Mouse (Mus musculus) forebrain, embryonic 12.5 days (tissue): ENCODE data around the gene P4ha2. TPM values are rescaled to one million over a fixed set of nuclear protein-coding genes. Genes with fewer than 3 reads are reported as not detected.

ENCODE experiments used
- ATAC-seq: fragments of 200-750 bp; cut with Nextera tagmentation; 2 replicates; pipeline ENCODE4 v1.8.0; 2017; ENCODE audit warnings: moderate TSS enrichment; ENCODE audit not compliant: low FRiP score
- H3K27ac ChIP-seq: fragments of 300-500 bp; sonication (generic); 2 replicates; pipeline ENCODE4 v1.5.1; 2016; ENCODE audit warnings: mild to moderate bottlenecking
- H3K27me3 ChIP-seq: fragments of 300-500 bp; sonication (generic); 2 replicates; pipeline ENCODE4 v1.6.1; 2016; ENCODE audit warnings: mild to moderate bottlenecking
- H3K36me3 ChIP-seq: fragments of 300-500 bp; sonication (generic); replicated peaks from 2 replicates; pipeline ENCODE4 v1.6.1; 2016; ENCODE audit warnings: mild to moderate bottlenecking
- H3K4me1 ChIP-seq: fragments of 300-500 bp; sonication (generic); 2 replicates; pipeline ENCODE4 v1.6.1; 2016
- H3K4me2 ChIP-seq: fragments of 300-500 bp; sonication (generic); 2 replicates; pipeline ENCODE4 v1.6.1; 2016; ENCODE audit warnings: mild to moderate bottlenecking, moderate library complexity
- H3K4me3 ChIP-seq: fragments of 300-500 bp; sonication (generic); replicated peaks from 2 replicates; pipeline ENCODE4 v1.5.1; 2016; ENCODE audit warnings: mild to moderate bottlenecking
- H3K9ac ChIP-seq: fragments of 300-500 bp; sonication (generic); 2 replicates; pipeline ENCODE4 v1.6.1; 2016; ENCODE audit warnings: mild to moderate bottlenecking
- H3K9me3 ChIP-seq: fragments of 300-500 bp; sonication (generic); 2 replicates; pipeline ENCODE4 v1.6.1; 2016
- WGBS: fragments of 180-500 bp; shearing (Covaris S2); methylation state at CpG from one replicate; pipeline ENCODE4 v1.1.7; 2016; 5-methylcytosine and 5-hydroxymethylcytosine counted together
- polyA plus RNA-seq: library from polyadenylated mRNA; unstranded; fragments of >200 nt; fragmentation: Nextera tagmentation; extraction: Ambion mirVana; gene quantifications from 2 replicates; pipeline ENCODE4 v1.2.1, GENCODE M21; 2016

P4ha2 gene
- polyA plus RNA-seq, 1 experiment from 2014 or later: 12.7 TPM

DNA sequence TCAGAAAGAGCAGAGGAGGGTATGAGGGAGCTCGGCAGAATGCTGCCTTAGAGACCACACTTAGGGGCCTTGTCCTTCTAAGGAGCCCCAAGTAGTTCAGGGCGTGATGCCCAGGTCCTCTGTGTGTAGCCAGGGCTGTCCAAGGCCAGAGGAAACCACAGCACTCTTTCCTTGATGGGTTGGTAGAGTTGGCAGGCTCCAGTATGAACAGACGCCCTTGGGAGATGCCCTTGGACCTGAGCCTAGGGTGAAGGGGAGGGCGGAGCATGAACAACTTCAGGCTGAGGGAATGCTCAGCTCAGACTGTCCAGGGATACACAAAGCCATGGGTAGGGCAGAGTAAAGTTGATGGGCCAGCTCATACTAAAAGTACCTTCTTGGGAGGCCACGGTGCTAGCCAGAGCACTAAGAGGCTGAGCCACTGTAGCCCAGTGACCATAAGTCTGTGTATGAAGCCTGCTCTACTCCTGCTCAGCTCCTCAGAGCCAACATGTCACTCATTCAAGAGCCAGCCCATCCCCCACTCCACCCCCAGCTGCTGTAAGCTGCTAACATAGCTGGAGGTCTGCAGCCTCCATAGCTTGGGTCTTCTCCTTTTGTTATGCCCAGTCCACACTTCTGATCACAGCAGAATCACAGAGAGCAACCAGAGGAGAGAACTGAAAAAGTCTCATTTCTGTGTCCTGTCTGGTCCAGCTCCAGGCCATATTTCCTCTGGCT, 28.0 kb upstream of the P4ha2 start:
- H3K4me3 ChIP-seq: no peak overlapping the region
- H3K36me3 ChIP-seq: no peaks in the 10 kb centered on the region
- peaks cover 13% of the 10 kb centered on the region for H3K27me3 ChIP-seq
- no peak for ATAC-seq
- no peak overlapping the region for H3K4me2 ChIP-seq
- no peak overlapping the region for H3K9ac ChIP-seq
- H3K27ac ChIP-seq: no peak overlapping the region
- H3K4me1 ChIP-seq: peaks cover 24% of the 10 kb centered on the region
- no peaks in the 10 kb centered on the region for H3K9me3 ChIP-seq
- WGBS: 90% methylated on average over 5 of the region's 5 CpGs

GRCm38 (mm10) chr11:54073291-54073690, 26.6 kb upstream of the P4ha2 start:
- peaks cover 6% of the 10 kb centered on the region for H3K27me3 ChIP-seq
- no peak overlapping the region for H3K27ac ChIP-seq
- H3K4me1 ChIP-seq: peaks cover 10% of the 10 kb centered on the region
- H3K4me3 ChIP-seq: no peak overlapping the region
- H3K9me3 ChIP-seq: no peaks in the 10 kb centered on the region
- no peak overlapping the region for H3K4me2 ChIP-seq
- ATAC-seq: no peak
- H3K9ac ChIP-seq: no peak overlapping the region
- WGBS: 28% methylated on average over 4 of the region's 4 CpGs
- no peaks in the 10 kb centered on the region for H3K36me3 ChIP-seq

DNA sequence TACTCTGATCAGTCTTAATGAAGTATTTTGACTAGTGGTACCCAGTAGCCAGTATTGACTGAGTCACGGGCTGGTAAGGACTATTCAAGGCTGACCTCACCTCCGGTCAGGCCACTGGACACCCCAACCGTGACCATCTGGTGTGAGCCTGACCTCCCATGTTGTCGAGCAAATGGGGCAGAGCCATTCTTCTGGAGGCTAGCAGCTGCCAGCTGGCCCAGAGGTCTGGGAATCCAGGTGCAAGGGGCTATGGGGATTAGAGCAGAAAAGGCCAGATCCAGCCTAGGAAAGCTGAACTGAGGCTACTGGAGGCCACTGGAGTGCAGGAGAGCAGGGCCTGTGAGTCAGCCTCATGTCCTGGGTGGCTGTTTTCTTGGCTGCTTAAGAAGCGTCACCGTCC, 24.5 kb upstream of the P4ha2 start:
- Histone ChIP-seq H3K36me3 (no peaks in the 10 kb centered on the region), H3K27ac (no peak overlapping the region), H3K4me1 (peaks cover 5% of the 10 kb centered on the region; the same call in 1 of the 2 replicates), H3K9ac (no peak overlapping the region), H3K4me3 (no peak overlapping the region), H3K27me3 (peaks cover 2% of the 10 kb centered on the region; the same call in 1 of the 2 replicates), H3K9me3 (no peaks in the 10 kb centered on the region), H3K4me2 (no peak overlapping the region)
- no peak for ATAC-seq
- WGBS: 85% methylated on average over 6 of the region's 6 CpGs

DNA sequence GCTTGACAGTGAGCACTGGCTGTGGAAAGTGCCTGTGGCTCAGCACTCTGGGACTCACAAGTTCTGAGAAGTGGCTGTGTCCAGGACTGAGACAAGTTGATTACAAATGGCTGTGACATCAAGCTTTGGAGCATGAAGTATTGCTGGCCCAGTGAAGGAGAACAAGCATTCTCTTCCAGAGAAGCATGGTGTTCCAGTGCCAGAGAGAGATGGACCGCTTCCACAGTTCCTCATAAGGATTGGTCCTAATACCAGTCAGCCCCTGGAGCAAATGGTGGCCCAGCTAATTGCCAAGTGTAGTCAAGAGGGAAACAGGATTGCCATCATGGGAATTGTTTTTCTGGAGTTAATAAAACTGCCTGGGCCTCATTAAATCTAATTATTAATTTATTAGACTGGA, 23.8 kb upstream of the P4ha2 start:
- 96% methylated on average over 1 of the region's 1 CpGs for WGBS
- no peak for ATAC-seq
- Histone ChIP-seq H3K4me2 (no peak overlapping the region), H3K36me3 (no peaks in the 10 kb centered on the region), H3K4me3 (no peak overlapping the region), H3K27ac (no peak overlapping the region), H3K9me3 (no peaks in the 10 kb centered on the region), H3K9ac (no peak overlapping the region), H3K4me1 (peaks cover 5% of the 10 kb centered on the region; the same call in 1 of the 2 replicates), H3K27me3 (no peaks in the 10 kb centered on the region)

- Histone ChIP-seq H3K27me3 (no peaks in the 10 kb centered on the region), H3K9ac (no peak overlapping the region), H3K36me3 (no peaks in the 10 kb centered on the region), H3K4me2 (no peak overlapping the region), H3K27ac (no peak overlapping the region), H3K4me1 (no peaks in the 10 kb centered on the region), H3K4me3 (no peak overlapping the region), H3K9me3 (no peaks in the 10 kb centered on the region)
- no peak for ATAC-seq
- 34% methylated on average over 7 of the region's 7 CpGs for WGBS
Measured at GRCm38 (mm10) chr11:54080435-54080834, 19.5 kb upstream of the P4ha2 start.

GRCm38 (mm10) chr11:54082725-54083124, 17.2 kb upstream of the P4ha2 start:
- no peaks in the 10 kb centered on the region for H3K9me3 ChIP-seq
- no peak overlapping the region for H3K27ac ChIP-seq
- no peak for ATAC-seq
- no peaks in the 10 kb centered on the region for H3K4me1 ChIP-seq
- H3K36me3 ChIP-seq: no peaks in the 10 kb centered on the region
- 92% methylated on average over 5 of the region's 5 CpGs for WGBS
- no peak overlapping the region for H3K4me3 ChIP-seq
- no peak overlapping the region for H3K4me2 ChIP-seq
- H3K9ac ChIP-seq: no peak overlapping the region
- H3K27me3 ChIP-seq: no peaks in the 10 kb centered on the region

GRCm38 (mm10) chr11:54084976-54085375, 14.9 kb upstream of the P4ha2 start:
- H3K27ac ChIP-seq: no peak overlapping the region
- ATAC-seq: no peak
- H3K4me3 ChIP-seq: no peak overlapping the region
- no peaks in the 10 kb centered on the region for H3K9me3 ChIP-seq
- no peaks in the 10 kb centered on the region for H3K36me3 ChIP-seq
- no peaks in the 10 kb centered on the region for H3K4me1 ChIP-seq
- H3K27me3 ChIP-seq: no peaks in the 10 kb centered on the region
- H3K9ac ChIP-seq: no peak overlapping the region
- no peak overlapping the region for H3K4me2 ChIP-seq
- WGBS: 84% methylated on average over 1 of the region's 1 CpGs

- H3K27ac ChIP-seq: no peak overlapping the region
- H3K9ac ChIP-seq: no peak overlapping the region
- 65% methylated on average over 5 of the region's 5 CpGs for WGBS
- H3K4me1 ChIP-seq: no peaks in the 10 kb centered on the region
- ATAC-seq: no peak
- no peak overlapping the region for H3K4me3 ChIP-seq
- no peaks in the 10 kb centered on the region for H3K27me3 ChIP-seq
- H3K9me3 ChIP-seq: no peaks in the 10 kb centered on the region
- H3K4me2 ChIP-seq: no peak overlapping the region
- H3K36me3 ChIP-seq: no peaks in the 10 kb centered on the region
Measured at GRCm38 (mm10) chr11:54085816-54086215, 14.1 kb upstream of the P4ha2 start.

DNA sequence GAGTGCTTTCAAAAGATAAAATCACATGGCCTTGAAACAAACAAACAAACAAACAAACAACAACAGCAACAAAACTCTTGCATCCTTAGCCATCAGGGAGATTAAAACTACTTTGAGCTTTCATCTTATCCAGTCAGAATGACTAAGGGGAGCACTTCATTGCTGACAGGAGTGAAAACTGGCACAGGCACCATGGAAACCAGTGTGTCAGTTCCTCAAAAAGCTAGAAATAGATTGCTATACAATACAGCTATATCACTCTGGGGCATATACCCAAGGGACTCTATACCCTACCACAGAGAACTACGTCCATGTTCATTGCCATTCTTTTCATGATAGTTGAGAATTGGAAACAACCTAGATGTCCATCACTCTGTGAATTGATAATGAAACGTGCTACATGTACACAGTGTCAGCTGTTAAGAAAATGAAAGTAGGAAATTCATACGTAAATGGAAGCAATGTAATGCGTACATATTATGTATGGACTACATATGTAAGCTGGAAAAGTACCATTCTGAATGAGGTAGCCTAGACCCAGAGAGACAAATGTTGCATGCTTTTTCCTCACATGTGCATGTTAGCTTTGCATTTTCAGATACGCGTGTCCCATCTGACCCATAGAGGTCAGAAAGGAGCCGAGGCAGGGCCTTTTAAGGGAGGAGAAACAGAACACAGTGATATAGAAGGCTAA, 11.5 kb upstream of the P4ha2 start:
- Histone ChIP-seq H3K4me1 (0 out of 2 replicates have a peak, but pooled peaks cover 4% of the 10 kb centered on the region), H3K4me2 (no peak overlapping the region), H3K27me3 (no peaks in the 10 kb centered on the region), H3K4me3 (no peak overlapping the region), H3K9ac (no peak overlapping the region), H3K9me3 (no peaks in the 10 kb centered on the region), H3K27ac (no peak overlapping the region), H3K36me3 (no peaks in the 10 kb centered on the region)
- ATAC-seq: no peak
- 82% methylated on average over 7 of the region's 7 CpGs for WGBS

- 0 out of 2 replicates have a peak, but pooled peaks cover 4% of the 10 kb centered on the region for H3K4me1 ChIP-seq
- H3K9me3 ChIP-seq: no peaks in the 10 kb centered on the region
- whole genome bisulfite sequencing: 53% methylated on average over 5 of the region's 5 CpGs
- no peak overlapping the region for H3K27ac ChIP-seq
- H3K9ac ChIP-seq: no peak overlapping the region
- ATAC-seq: peak; percentile 51; the same call in 1 of the 2 replicates
- no peak overlapping the region for H3K4me3 ChIP-seq
- H3K36me3 ChIP-seq: no peaks in the 10 kb centered on the region
- no peaks in the 10 kb centered on the region for H3K27me3 ChIP-seq
- H3K4me2 ChIP-seq: no peak overlapping the region
Measured at GRCm38 (mm10) chr11:54088947-54089317, 11.0 kb upstream of the P4ha2 start.

DNA sequence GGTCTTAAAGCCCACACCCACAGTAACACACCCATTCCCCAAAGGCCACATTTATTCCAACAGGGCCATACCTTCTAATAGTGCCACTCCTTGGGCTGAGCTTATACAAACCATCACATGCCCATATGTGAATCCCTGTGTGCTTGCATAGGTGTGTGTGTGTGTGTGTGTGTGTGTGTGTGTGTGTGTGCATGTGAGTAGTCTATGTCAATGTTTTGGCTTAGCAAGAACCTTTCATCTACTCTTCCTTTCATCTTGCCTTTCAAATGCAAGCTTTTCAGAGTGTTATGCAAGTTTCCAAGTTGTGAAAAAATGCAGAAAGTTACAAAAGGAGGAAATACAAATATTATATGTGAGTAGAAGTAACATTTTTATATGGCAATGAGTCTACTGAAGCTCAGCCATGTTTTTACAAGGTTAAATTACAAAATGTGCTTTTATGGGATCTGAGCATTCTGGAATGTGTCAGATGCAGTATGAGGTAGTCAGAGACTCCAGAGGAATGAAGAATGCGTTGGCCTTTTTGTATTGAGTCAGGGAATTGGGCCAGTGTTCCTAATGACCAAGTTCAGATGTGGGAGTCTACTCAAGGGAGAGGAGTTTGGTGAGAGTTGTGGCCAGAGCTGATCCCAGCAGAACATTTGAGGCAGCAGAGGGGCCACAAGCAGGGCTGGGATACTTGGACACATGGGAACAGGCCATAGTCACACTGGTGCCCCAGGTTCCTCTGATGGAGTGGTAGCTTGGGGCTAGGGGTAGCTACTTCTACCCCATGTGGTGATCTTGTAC, 9.6 kb upstream of the P4ha2 start:
- WGBS: 70% methylated on average over 1 of the region's 1 CpGs
- no peak for ATAC-seq
- H3K4me1 ChIP-seq: 0 out of 2 replicates have a peak, but pooled peaks cover 4% of the 10 kb centered on the region
- H3K4me2 ChIP-seq: no peak overlapping the region
- H3K9ac ChIP-seq: no peak overlapping the region
- H3K9me3 ChIP-seq: no peaks in the 10 kb centered on the region
- H3K27ac ChIP-seq: no peak overlapping the region
- H3K27me3 ChIP-seq: no peaks in the 10 kb centered on the region
- no peak overlapping the region for H3K4me3 ChIP-seq
- no peaks in the 10 kb centered on the region for H3K36me3 ChIP-seq

DNA sequence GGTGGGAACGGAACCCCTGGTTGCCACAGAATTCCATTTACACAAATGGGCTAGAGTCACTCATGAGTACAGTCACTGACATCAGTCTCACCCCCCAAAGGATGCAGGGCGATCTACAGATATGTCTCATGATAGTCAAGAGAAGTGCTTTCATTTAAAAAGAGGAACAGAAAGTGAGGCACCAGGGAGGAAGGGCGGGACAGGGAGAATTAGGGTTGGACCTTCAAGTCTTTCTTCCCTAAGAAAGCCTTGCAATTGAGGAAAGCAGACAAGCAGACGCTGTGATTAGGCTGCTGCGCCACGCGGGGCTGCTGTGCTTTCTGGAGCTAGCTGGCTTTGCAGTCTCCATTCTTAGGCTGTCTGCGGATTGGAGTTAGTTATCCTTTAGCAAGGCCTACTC, 8.2 kb upstream of the P4ha2 start:
- WGBS: 47% methylated on average over 8 of the region's 8 CpGs
- 0 out of 2 replicates have a peak, but pooled peaks cover 4% of the 10 kb centered on the region for H3K4me1 ChIP-seq
- H3K4me3 ChIP-seq: no peak overlapping the region
- no peaks in the 10 kb centered on the region for H3K27me3 ChIP-seq
- no peaks in the 10 kb centered on the region for H3K9me3 ChIP-seq
- H3K9ac ChIP-seq: no peak overlapping the region
- no peak overlapping the region for H3K4me2 ChIP-seq
- H3K36me3 ChIP-seq: no peaks in the 10 kb centered on the region
- no peak overlapping the region for H3K27ac ChIP-seq
- ATAC-seq: no peak
